Mouse (Mus musculus): ENCODE data around the gene Tbx19.

The Tbx19 gene

DNA sequence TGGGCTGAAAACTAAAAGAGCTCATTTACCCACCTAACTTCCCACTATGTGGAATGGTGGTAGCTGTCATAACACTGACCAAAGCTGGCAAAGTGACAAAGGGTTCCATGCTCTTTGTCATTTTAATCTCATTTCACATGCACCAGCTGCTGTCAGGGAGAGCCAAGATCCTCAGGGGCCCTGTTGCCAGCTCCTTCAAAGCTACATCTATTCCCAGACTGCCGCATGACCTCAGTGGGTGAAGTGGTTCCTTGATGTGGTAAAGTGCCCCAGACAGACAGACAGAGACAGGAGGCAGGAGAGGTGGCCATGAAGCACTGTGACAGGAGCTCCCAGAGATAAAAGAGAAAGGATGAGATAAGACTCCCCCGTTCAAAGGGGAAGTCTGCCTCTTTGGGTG is 49.9 kb downstream of the Tbx19 start:
- no peak for DNase-seq

DNA sequence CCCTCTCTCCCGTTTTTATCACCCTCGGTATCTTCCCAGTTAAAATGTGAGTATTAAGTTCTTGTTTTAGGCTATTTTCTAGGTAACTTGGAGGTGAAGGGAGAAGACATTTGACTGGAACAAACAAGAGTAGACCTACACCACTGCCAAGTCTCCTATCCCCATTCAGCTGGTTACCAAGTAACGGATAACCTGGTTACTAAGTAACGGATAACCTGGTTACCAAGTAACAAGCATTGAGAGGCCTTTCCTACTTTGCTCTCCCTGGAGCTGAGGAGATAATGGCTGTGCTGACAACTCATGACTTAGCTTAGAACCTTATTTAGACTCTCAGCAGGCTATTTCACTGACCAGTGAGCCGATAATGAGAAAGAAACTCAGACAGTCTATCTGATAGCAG is 51.4 kb downstream of the Tbx19 start:
- no peak for DNase-seq

DNA sequence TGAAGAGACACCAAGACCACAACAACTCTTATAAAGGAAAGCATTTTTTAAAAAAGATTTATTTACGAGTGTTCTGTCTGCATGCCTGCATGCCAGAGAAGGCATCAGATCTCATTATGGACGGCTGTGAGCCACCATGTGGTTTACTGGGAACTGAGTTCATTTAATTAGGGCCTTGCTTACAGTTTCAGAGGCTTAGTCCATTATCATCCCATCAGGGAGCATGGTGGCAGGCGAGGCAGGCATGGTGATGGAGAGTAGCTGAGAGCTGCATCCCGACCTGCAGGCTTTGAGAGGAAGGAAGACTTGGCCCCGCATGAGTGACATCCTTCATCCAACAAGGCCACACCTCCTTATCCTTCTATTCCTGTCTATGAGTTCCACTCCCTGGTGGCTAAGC is 52.1 kb downstream of the Tbx19 start:
- no peak for DNase-seq

DNA sequence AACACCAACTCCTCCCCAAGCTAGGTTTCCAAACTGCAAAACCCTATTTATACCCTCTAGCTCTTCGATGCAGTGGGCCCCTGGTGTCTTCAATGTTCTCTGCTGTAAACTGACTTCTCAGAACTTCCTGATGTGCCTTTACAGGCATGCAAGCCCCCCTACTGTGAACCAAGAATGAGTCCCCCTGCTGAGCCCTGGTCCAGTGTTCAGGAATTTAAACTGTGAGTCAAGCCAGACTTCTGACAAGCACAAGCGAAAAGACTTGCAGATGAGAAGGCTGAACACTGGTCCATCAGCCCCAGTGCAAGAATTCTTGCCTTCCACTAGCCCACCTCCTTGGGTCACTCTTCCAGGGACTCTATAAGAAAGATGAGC is 54.6 kb downstream of the Tbx19 start:
- no peak for DNase-seq

DNA sequence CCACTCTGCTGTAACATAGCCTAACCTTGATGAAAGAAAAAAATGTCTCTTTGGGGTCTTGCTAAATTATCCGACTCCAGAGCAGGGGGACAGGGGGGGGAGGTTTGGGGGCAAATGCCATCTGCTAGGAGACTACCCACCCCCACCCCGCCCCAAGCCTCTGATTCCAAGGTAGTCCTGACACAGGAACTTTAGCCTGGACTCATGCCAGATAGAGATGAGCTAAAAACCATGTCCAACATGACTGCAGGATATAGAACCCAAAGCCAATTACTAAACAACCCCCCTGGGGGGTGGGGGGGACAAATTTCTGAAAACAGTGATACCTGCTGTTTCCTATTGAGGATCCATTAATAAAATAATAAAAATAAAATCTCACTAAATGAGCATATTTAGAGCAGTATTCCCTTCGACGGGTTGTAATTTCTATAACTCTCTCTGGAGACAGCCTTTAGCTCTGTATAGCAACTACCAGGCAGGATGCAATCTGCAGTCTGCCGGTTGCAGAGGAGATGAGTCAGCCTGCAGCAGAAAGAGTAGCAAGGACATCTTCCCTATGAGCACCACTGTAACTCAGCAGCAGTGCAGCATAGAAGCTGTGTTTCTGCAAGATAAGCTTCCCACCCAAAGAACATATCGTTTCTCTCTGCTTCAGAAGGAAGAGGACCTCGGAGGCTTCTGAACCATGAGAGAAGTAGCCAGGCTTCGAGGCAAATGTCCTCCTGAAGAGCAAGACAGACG is 55.1 kb downstream of the Tbx19 start:
- DNase-seq: no peak

DNA sequence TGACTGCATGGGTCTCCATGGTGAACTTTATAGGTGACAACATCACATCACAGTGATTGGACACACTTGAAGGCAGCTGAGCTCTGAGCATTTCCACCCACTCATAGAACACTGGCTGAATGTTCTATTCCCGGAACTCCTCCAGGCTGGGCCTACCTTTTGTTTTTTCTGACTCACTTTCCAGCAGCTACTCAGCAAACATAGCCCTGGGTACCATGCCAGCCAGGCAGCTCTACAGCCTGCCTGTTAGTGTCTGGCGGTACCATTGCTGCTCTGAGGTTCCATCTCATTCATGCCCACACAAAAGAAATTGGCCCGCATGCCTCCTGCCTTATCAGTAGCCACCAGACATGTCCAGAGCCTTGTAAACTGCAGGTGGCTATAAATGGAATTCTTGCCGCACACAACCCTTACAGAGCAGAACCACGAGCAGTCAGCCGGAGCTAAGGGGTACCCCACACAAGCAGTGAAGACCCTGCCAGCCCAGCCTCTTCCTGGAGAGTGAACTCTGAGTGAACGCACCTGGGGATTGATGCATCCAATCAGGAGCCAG is 55.8 kb downstream of the Tbx19 start:
- DNase-seq: no peak

DNA sequence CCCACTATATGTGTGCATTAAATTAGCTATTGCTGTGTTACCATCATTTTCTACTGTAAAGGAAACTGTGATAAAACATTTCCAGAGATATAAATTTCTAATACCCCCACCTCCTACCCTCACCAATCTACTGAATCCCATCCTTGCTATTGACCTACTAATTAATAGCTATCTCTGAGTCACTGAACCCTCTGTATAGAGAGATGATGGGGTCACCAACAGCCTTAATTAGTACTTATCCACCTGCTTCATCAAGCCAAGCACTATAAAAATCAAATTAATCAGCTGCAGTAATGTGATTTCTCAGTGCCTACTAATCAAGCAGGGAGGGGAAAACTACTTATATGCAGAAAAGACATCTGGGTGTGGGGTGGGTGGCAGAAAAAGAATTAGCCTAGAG is 61.0 kb downstream of the Tbx19 start:
- DNase-seq: no peak

DNA sequence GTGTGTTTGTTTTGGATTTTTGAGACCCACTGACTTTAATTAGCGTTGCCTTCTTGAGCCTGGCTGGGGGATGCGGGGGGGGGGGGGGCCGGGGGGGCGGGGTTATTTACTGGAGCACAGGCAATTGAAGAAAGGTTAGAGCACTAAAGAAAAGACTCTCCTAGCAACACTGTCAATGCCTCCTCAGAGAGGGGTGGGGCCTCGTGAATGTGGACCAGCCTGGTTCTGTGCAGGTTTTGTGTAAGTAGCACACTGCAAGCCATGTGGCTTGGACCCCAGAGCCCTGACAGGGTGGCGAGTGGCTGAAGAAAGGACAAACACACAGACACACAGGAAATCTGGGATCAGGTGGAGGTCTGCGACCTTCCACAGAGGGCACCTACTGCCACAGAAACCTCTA is 65.7 kb downstream of the Tbx19 start:
- no peak for DNase-seq

DNA sequence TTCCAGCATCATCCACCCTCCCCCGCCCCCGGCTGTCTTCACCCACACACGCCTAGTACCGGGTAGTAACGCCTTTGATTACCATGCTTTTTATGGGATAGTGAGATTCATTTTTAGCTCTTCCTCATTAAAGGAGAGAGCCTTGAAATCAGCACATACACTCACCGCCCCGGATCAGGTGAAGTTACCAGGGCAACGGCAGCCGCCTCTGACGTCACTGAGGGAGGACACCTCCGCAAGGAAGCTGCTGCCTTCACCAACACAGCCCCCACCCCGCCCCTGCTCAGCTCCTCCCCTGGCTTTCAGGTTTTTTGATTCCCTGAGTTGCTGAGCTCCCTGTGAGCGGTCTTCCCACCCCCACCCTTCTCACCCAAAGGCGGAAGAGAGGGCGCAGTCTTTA is 68.9 kb downstream of the Tbx19 start:
- DNase-seq: peak; percentile 54 to 74

DNA sequence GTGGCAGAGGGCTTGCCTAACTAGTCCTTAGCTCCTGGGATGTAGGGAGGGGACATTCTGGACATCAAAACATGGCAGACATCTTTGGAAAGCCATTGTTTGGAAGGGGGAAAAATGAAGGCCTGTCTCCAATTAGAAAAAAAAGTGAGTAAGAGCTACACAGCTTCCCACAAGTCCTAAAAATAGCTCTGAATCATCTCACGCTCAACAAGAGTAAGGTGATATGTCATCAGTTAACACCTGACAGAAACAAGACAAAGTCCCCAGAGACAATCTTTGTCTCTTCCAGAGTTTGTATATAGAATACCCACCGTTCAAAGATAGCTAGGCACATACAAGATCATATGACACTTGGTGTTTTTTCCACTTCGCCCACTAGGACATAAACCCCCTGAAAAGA is 71.0 kb downstream of the Tbx19 start:
- DNase-seq: no peak
